Mouse (Mus musculus): ENCODE data around the gene Mmp11.

- no peak for TF ChIP-seq CTCF (IDR thresholded peaks at IDR 0.05; ENCODE audit: low read depth)
- no peak for TF ChIP-seq EP300 (IDR thresholded peaks at IDR 0.05; ENCODE audit: low read depth)
These were observed 6.0 kb downstream of the Mmp11 start for GRCm38 (mm10) chr10:75930304-75930703.
